Mouse (Mus musculus) bone marrow, adult 2 months (tissue): Measurements from ENCODE around the gene Ero1lb. TPM values are rescaled to one million over a fixed set of nuclear protein-coding genes. Genes with fewer than 3 reads are reported as not detected.
"Not testable (repeated sequence)": the region's sequence is repeated elsewhere in the genome, so short reads cannot be mapped to it uniquely, and the experiment has no call there.

Source experiments
- H3K27ac ChIP-seq: fragments of 200-500 bp; 2 replicates; pipeline ENCODE4 v1.5.1; 2012; ENCODE audit warnings: low read depth, mild to moderate bottlenecking, control low read depth, inconsistent platforms, low read length; ENCODE audit not compliant: control insufficient read depth, poor library complexity, insufficient read depth
- H3K4me1 ChIP-seq: fragments of 200-500 bp; 2 replicates; pipeline ENCODE4 v1.6.1; 2011; ENCODE audit warnings: low read length; ENCODE audit not compliant: control insufficient read depth, insufficient read depth
- H3K4me3 ChIP-seq: fragments of 200-500 bp; replicated peaks from 2 replicates; pipeline ENCODE3; 2011; ENCODE audit warnings: mild to moderate bottlenecking, low read depth, low read length, control low read depth; ENCODE audit not compliant: control insufficient read depth
- WGBS: fragments of 180-500 bp; shearing (Covaris S2); methylation state at CpG from one replicate; pipeline ENCODE4 v1.1.7; 2018; 5-methylcytosine and 5-hydroxymethylcytosine counted together
- polyA plus RNA-seq: library from polyadenylated mRNA; stranded (reverse); fragments of >200 nt; gene quantifications from 2 replicates; pipeline ENCODE4 v1.2.4, GENCODE M21; 2011; ENCODE audit warnings: low replicate concordance; ENCODE audit not compliant: missing spikeins, insufficient read depth, insufficient read length

The Ero1lb gene
- polyA plus RNA-seq, 1 experiment, result 6.7 TPM

- H3K4me3 ChIP-seq, H3K27ac ChIP-seq, H3K4me1 ChIP-seq: not testable (repeated sequence)
- WGBS, result 65% methylated on average over 3 of the region's 3 CpGs
Observed at GRCm38 (mm10) chr13:12616489-12616888, 50.8 kb downstream of the Ero1lb start.

- H3K27ac ChIP-seq, H3K4me1 ChIP-seq, H3K4me3 ChIP-seq: not testable (repeated sequence)
- 80% methylated on average over 8 of the region's 8 CpGs for WGBS
Observed at GRCm38 (mm10) chr13:12619808-12620207, 54.1 kb downstream of the Ero1lb start.

GRCm38 (mm10) chr13:12626061-12626460 is 60.4 kb downstream of the Ero1lb start:
- not testable (repeated sequence) for H3K27ac ChIP-seq, H3K4me3 ChIP-seq, H3K4me1 ChIP-seq
- WGBS, result 51% methylated on average over 3 of the region's 3 CpGs

DNA sequence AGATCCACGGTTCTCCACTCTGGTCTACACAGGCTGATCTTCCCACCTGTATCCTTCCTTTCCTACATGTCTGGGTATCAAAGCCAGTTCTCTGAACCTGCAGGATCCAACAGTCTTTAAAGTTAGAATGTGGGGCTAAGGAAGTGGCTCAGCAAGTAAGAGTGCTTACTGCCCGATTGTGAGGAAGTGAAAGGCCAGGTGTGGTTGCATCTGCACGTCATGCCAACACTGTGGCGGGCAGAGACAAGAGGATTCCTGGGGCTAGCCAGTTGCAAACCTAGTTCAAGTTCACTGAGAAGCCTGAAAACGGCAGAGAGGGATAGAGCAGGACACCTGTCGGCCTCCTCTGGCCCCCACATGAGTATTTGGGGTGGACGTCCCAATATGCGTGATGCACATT is 62.1 kb downstream of the Ero1lb start:
- H3K27ac ChIP-seq, H3K4me3 ChIP-seq, H3K4me1 ChIP-seq: not testable (repeated sequence)
- 55% methylated on average over 8 of the region's 8 CpGs for WGBS

- not testable (repeated sequence) for H3K4me3 ChIP-seq, H3K27ac ChIP-seq, H3K4me1 ChIP-seq
- 81% methylated on average over 5 of the region's 5 CpGs for WGBS
Observed at GRCm38 (mm10) chr13:12628181-12628580, 62.5 kb downstream of the Ero1lb start.

DNA sequence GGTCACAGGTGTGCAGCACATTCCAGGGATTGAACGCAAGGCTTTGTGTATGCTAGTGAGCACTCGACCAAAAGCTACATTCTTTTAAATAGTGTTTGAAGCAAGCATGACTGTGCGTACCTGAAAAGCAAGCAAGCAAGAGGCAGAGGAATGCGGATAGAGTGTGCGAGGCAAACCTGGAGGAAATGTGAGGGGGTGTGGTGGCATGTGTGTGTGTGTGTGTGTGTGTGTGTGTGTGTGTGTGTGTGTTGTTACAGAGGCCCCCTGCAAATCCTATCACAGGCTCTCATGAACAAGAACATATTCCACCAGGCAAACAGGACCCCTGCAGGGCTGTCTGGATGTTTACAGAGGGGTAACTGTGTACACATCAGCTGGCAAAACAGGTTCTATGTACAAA is 64.6 kb downstream of the Ero1lb start:
- not testable (repeated sequence) for H3K4me1 ChIP-seq, H3K4me3 ChIP-seq, H3K27ac ChIP-seq
- 84% methylated on average over 5 of the region's 5 CpGs for WGBS

GRCm38 (mm10) chr13:12634941-12635588 is 69.4 kb downstream of the Ero1lb start:
- H3K4me3 ChIP-seq, H3K4me1 ChIP-seq, H3K27ac ChIP-seq: not testable (repeated sequence)
- 20% methylated on average over 1 of the region's 6 CpGs for WGBS

- H3K4me3 ChIP-seq, H3K4me1 ChIP-seq, H3K27ac ChIP-seq: not testable (repeated sequence)
- 79% methylated on average over 4 of the region's 4 CpGs for WGBS
Observed at GRCm38 (mm10) chr13:12642795-12643194, 77.1 kb downstream of the Ero1lb start.

DNA sequence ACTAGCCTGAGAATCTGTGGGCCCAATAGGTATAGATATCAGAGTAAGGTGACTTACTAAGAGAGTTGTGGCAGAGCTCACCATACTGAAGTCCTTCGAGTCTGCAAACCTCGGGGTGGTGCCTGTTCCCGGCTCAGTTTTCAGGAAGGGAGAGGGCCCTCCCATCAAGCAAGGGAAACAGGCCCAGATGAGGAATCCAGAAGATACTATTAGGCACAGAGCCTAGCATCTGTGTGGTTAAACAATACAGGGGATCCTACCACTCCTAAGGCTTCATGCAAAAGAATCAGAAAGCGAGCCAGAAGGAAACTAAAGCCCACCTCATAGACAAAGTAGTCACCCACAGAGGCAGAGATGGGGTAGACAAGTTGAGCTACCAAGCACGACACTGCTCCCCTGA is 81.0 kb downstream of the Ero1lb start:
- not testable (repeated sequence) for H3K4me3 ChIP-seq, H3K27ac ChIP-seq, H3K4me1 ChIP-seq
- 79% methylated on average over 5 of the region's 5 CpGs for WGBS

DNA sequence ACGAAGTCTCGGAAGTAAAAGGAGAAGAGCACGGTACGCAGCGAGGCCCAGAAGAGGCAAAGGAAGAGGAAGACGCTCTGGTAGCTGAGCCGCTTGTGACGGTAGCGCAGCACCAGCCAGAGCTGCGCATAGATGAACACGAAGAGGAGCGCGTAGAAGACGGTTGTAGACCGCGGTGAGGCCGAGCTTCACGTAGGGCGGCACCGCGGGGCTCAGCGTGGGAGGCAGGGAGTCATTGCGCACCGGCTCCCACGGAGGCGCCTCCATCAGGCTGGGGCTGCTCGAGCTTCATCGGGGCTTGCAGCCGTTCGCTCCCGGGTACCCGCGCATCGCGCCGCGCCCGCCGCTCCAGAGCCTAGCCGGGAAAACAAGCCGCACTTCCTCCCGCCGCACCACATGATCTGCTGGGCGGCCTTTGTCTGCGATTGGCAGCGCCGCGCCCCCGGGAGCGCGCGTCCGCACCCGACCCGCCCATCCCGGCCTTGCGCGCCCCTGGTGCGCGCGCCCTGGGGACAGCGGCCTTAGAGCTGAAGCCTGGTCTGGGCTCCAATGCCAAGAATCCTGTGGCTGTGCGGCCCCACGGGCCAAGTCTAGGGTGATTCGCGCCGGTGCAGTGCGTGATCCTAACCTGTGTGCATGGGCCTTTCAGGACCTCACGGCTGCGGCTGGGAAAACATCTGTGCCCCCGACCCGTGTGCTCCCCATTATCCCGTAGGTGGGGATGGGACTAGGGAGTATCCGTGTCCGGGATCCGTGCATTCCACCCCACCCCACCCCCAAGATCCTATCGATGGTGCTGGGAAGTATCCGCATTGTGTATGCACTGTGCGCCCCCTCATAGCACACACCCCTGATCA is 84.6 kb downstream of the Ero1lb start:
- not testable (repeated sequence) for H3K4me1 ChIP-seq
- WGBS, result under 1% methylated on average over 61 of the region's 79 CpGs
- peak overlapping the region; percentile 57 for H3K4me3 ChIP-seq
- H3K27ac ChIP-seq, result peak overlapping the region; percentile 80

- peak overlapping the region; percentile 29 for H3K4me3 ChIP-seq
- WGBS, result 0% methylated on average over 13 of the region's 13 CpGs
- H3K4me1 ChIP-seq, H3K27ac ChIP-seq: not testable (repeated sequence)
Observed at GRCm38 (mm10) chr13:12650877-12651176, 85.2 kb downstream of the Ero1lb start.
